Mouse (Mus musculus) thymus, postnatal 10 days (tissue): ENCODE measurements around the gene Iah1.

Experiments
- DNase-seq, 2 experiments: peaks; one replicate each; pipeline ENCODE4 v3.0.0; 2021; ENCODE audit warnings: low spot score in 2 of 2

Gene Iah1

GRCm38 (mm10) chr12:21364624-21365435, 48.6 kb downstream of the Iah1 start:
- no peak for DNase-seq

- no peak for DNase-seq
These were observed 52.3 kb downstream of the Iah1 start for GRCm38 (mm10) chr12:21368376-21369086.

GRCm38 (mm10) chr12:21369087-21369410, 52.9 kb downstream of the Iah1 start:
- DNase-seq: no peak

- no peak for DNase-seq
These were observed 53.9 kb downstream of the Iah1 start for GRCm38 (mm10) chr12:21370035-21370611.

GRCm38 (mm10) chr12:21373100-21373819, 57.1 kb downstream of the Iah1 start, which contains the start of gene Adam17:
Gene Adam17, minus strand, starts transcription at chr12:21373632.
- DNase-seq: peak; percentile 91 to 94
